13 mouse cellular contexts compared by ENCODE assay signal in genomic region chr4:83145738-83146217, GRCm38 (mm10).
DNase-seq lines count a peak whose midpoint lies in the region; ATAC-seq lines count a peak whose summit lies in the region.
"Had no signal": no experiment of that assay in that cellular context is flagged by ENCODE, and none has a peak within 500 bp of the region (broad histone marks: within the 10 kb centered on the region; RNA-seq: fewer than 3 reads in every experiment).

No protein-coding gene starts in this region.

- H3K27me3 ChIP-seq in heart, embryonic 12.5 days (replicated peaks) = no peaks in the 10 kb centered on the region
- H3K27me3 ChIP-seq in embryonic facial prominence, embryonic 10.5 days (replicated peaks; ENCODE audit: low read depth, poor library complexity, severe bottlenecking) = no peaks in the 10 kb centered on the region
- H3K27me3 ChIP-seq in midbrain, embryonic 11.5 days (ENCODE audit: control insufficient read depth, insufficient read depth, low read length) = no peaks in the 10 kb centered on the region

- peak overlapping the region; percentile 5; the same call in 1 of the 2 replicates for H3K4me2 ChIP-seq in heart, embryonic 12.5 days
- no peak overlapping the region for H3K4me2 ChIP-seq in midbrain, embryonic 11.5 days

- H3K4me1 ChIP-seq in heart, embryonic 12.5 days (replicated peaks) = peaks cover 8% of the 10 kb centered on the region; the same call in 1 of the 2 replicates
- H3K4me1 ChIP-seq in embryonic facial prominence, embryonic 10.5 days = peaks cover 15% of the 10 kb centered on the region
- H3K4me1 ChIP-seq in midbrain, embryonic 11.5 days (ENCODE audit: control insufficient read depth, insufficient read depth, low read length) = no peaks in the 10 kb centered on the region

- no peaks in the 10 kb centered on the region for H3K9me3 ChIP-seq in heart, embryonic 12.5 days (replicated peaks)
- H3K9me3 ChIP-seq in embryonic facial prominence, embryonic 10.5 days = no peaks in the 10 kb centered on the region
- H3K9me3 ChIP-seq in midbrain, embryonic 11.5 days (ENCODE audit: control insufficient read depth, low read length) = no peaks in the 10 kb centered on the region

- H3K4me3 ChIP-seq in heart, embryonic 12.5 days = no peak overlapping the region
- H3K4me3 ChIP-seq in embryonic facial prominence, embryonic 10.5 days = no peak overlapping the region
- no peak overlapping the region for H3K4me3 ChIP-seq in midbrain, embryonic 11.5 days (ENCODE audit: low read depth, low read length)
- H3K4me3 ChIP-seq: myocyte had no signal

- H3K27ac ChIP-seq in heart, embryonic 12.5 days (ENCODE audit: poor library complexity, severe bottlenecking) = no peak overlapping the region
- H3K27ac ChIP-seq in embryonic facial prominence, embryonic 10.5 days (replicated peaks) = peak overlapping the region; percentile 8; the same call in 1 of the 2 replicates
- no peak overlapping the region for H3K27ac ChIP-seq in midbrain, embryonic 11.5 days (ENCODE audit: low read depth, low read length)

- no peak overlapping the region for H3K9ac ChIP-seq in heart, embryonic 12.5 days
- H3K9ac ChIP-seq in midbrain, embryonic 11.5 days (ENCODE audit: low read length) = no peak overlapping the region

- 10% methylated on average over 8 of the region's 8 CpGs for WGBS in heart, embryonic 12.5 days
- 10% methylated on average over 8 of the region's 8 CpGs for WGBS in embryonic facial prominence, embryonic 10.5 days
- 8% methylated on average over 8 of the region's 8 CpGs for WGBS in midbrain, embryonic 11.5 days

- no peak for DNase-seq in heart, postnatal 36 days
- DNase-seq in kidney, postnatal 4 days = peak; percentile 41 to 59
- no peak for DNase-seq in kidney, adult 18-20 months
- DNase-seq in embryonic facial prominence, embryonic 10.5 days (ENCODE audit: low spot score) = no peak
- DNase-seq in midbrain, embryonic 11.5 days (ENCODE audit: low spot score, missing footprints) = peak; percentile 81
- no peak for DNase-seq in neural tube, embryonic 10.5 days (ENCODE audit: extremely low spot score, low spot score)
- DNase-seq: cerebellum, adult 18-20 months; gastrocnemius, postnatal 14 days; heart, postnatal 10 days; right cerebral cortex, postnatal 4 days had no signal

- intact Hi-C loops in heart, postnatal 36 days (cut with DNase I) = no loop called here

- peak; percentile 29; the same call in 1 of the 2 replicates for ATAC-seq in heart, embryonic 12.5 days (ENCODE audit: insufficient number of reproducible peaks, low FRiP score)
- ATAC-seq in midbrain, embryonic 11.5 days (ENCODE audit: low FRiP score) = 0 out of 2 replicates have a peak, but pooled peaks have one; percentile 30
- no peak for ATAC-seq in cerebellum, adult (ENCODE audit: insufficient number of reproducible peaks, low FRiP score, low TSS enrichment)

- no peaks in the 10 kb centered on the region for H3K36me3 ChIP-seq in heart, embryonic 12.5 days
- H3K36me3 ChIP-seq in embryonic facial prominence, embryonic 10.5 days (replicated peaks) = no peaks in the 10 kb centered on the region
- no peaks in the 10 kb centered on the region for H3K36me3 ChIP-seq in midbrain, embryonic 11.5 days (ENCODE audit: control insufficient read depth, insufficient read depth, low read length)

Comparison
In these comparisons a context has a peak if more than half of its experiments do, and no peak if none do; other contexts are left out.
1. DNase-seq: peak in kidney, postnatal 4 days (2 of 2) and midbrain, embryonic 11.5 days (single experiment); none in heart, postnatal 36 days (0 of 2), kidney, adult 18-20 months (single experiment), embryonic facial prominence, embryonic 10.5 days (single experiment) and neural tube, embryonic 10.5 days (single experiment).